Mouse (Mus musculus) layer of hippocampus, postnatal 36 days (tissue): ENCODE data around the gene Syce2. TPM values are rescaled to one million over a fixed set of nuclear protein-coding genes. Genes with fewer than 3 reads are reported as not detected.
"Not testable (repeated sequence)": the region's sequence is repeated elsewhere in the genome, so short reads cannot be mapped to it uniquely, and the experiment has no call there.

Experiments used
- DNase-seq, 2 experiments: peaks; one replicate each; pipeline ENCODE4 v3.0.0; 2022
- total RNA-seq, 2 experiments: library from RNA; stranded (reverse); gene quantifications; 2 replicates each; pipeline ENCODE4 v1.2.3; 2021

Gene Syce2
- total RNA-seq, 2 experiments from 2014 or later: 16.1 to 19.7 TPM

- DNase-seq: no peak
These were observed 29.8 kb downstream of the Syce2 start, which contains the start of gene Klf1 for GRCm38 (mm10) chr8:84901752-84902151. Gene Klf1, plus strand, starts transcription at chr8:84901928.

GRCm38 (mm10) chr8:84902367-84902919 lies 30.5 kb downstream of the Syce2 start:
- DNase-seq: no peak

- DNase-seq: peak; percentile 90 to 94
These were observed 31.2 kb downstream of the Syce2 start for GRCm38 (mm10) chr8:84902920-84903661.

GRCm38 (mm10) chr8:84904351-84904750 lies 32.4 kb downstream of the Syce2 start:
- no peak for DNase-seq

GRCm38 (mm10) chr8:84907037-84907436 lies 35.1 kb downstream of the Syce2 start:
- DNase-seq: no peak

GRCm38 (mm10) chr8:84907493-84907892 lies 35.6 kb downstream of the Syce2 start:
- DNase-seq: no peak

GRCm38 (mm10) chr8:84907979-84908378 lies 36.1 kb downstream of the Syce2 start:
- DNase-seq: not testable (repeated sequence)

- DNase-seq: peak; percentile 76 to 83
These were observed 36.7 kb downstream of the Syce2 start, which contains the start of gene Dnase2a for GRCm38 (mm10) chr8:84908421-84909161. Gene Dnase2a, plus strand, starts transcription at chr8:84908560.

GRCm38 (mm10) chr8:84909162-84909767 lies 37.4 kb downstream of the Syce2 start:
- no peak for DNase-seq

GRCm38 (mm10) chr8:84909949-84910348 lies 38.0 kb downstream of the Syce2 start:
- DNase-seq: no peak

- no peak for DNase-seq
These were observed 38.6 kb downstream of the Syce2 start for GRCm38 (mm10) chr8:84910551-84910950.

GRCm38 (mm10) chr8:84911854-84912253 lies 39.9 kb downstream of the Syce2 start:
- DNase-seq: no peak

GRCm38 (mm10) chr8:84912391-84912790 lies 40.5 kb downstream of the Syce2 start:
- DNase-seq: no peak

GRCm38 (mm10) chr8:84912895-84913501 lies 41.1 kb downstream of the Syce2 start:
- DNase-seq: no peak

- DNase-seq: no peak
These were observed 41.6 kb downstream of the Syce2 start for GRCm38 (mm10) chr8:84913502-84913900.

GRCm38 (mm10) chr8:84913960-84914359 lies 42.0 kb downstream of the Syce2 start:
- DNase-seq: no peak

- no peak for DNase-seq
These were observed 43.4 kb downstream of the Syce2 start for GRCm38 (mm10) chr8:84915269-84915668.

GRCm38 (mm10) chr8:84917781-84918180 lies 45.9 kb downstream of the Syce2 start:
- DNase-seq: no peak

- no peak for DNase-seq
These were observed 46.7 kb downstream of the Syce2 start for GRCm38 (mm10) chr8:84918646-84919045.

GRCm38 (mm10) chr8:84921596-84921995 lies 49.7 kb downstream of the Syce2 start:
- no peak for DNase-seq

GRCm38 (mm10) chr8:84925557-84925956 lies 53.6 kb downstream of the Syce2 start:
- no peak for DNase-seq

- no peak for DNase-seq
These were observed 55.6 kb downstream of the Syce2 start for GRCm38 (mm10) chr8:84927513-84927912.
